28 mouse cellular contexts compared by ENCODE assay signal in the genomic region with DNA sequence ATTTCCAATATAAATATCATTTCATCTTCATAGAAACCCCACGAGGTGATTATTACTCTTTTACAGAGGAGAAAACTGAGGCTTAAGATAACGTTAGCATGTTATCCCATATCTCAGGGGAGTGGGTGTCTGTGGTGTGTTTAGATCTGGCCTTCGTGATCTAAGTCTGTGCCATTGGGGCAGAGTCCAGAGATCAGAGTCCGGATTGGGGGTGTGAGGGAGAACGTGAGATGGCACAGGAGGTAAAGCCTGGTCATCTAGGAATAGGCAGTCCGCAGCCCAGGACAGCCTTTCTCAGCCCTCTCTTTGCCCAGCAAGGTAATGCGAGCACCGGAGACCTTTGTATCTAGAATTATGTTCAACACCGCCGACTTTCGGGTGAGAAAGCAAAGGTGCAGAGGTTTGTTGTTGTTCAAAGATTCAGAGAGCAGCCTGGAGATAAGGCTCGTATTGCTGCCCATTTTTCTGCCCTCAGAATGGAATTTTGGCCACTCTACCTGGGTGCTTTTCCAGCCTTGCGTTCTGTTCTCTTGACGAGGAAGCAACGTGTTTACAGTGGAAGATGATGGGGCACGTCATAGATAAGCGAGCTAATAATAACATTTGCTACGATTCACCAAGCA. TPM values are rescaled to one million over a fixed set of nuclear protein-coding genes. Genes with fewer than 3 reads are reported as not detected.
DNase-seq lines count a peak whose midpoint lies in the region; ATAC-seq and TF ChIP-seq lines count a peak whose summit lies in the region.
"Had no signal": no experiment of that assay in that cellular context is flagged by ENCODE, and none has a peak within 500 bp of the region (broad histone marks: within the 10 kb centered on the region; RNA-seq: fewer than 3 reads in every experiment).

No protein-coding gene starts in this region.

- H3K36me3 ChIP-seq in heart, embryonic 14.5 days (ENCODE audit: control insufficient read depth, insufficient read depth, low read length): no peaks in the 10 kb centered on the region
- H3K36me3 ChIP-seq in liver, embryonic 13.5 days: no peaks in the 10 kb centered on the region
- no peaks in the 10 kb centered on the region for H3K36me3 ChIP-seq in stomach, postnatal 0 days (ENCODE audit: control insufficient read depth, insufficient read depth, low read length)
- H3K36me3 ChIP-seq: kidney, embryonic 15.5 days; limb, embryonic 13.5 days; midbrain, embryonic 15.5 days had no signal

- no peak for ATAC-seq in heart, embryonic 14.5 days (ENCODE audit: insufficient number of reproducible peaks, insufficient read depth, low FRiP score, low read depth)
- ATAC-seq in liver, embryonic 13.5 days (ENCODE audit: low read depth): peak; percentile 31; the same call in 1 of the 2 replicates
- ATAC-seq in stomach, postnatal 0 days (ENCODE audit: low FRiP score, low TSS enrichment): no peak
- no peak for ATAC-seq in erythroid progenitor cell, adult 5-6 weeks (replicated peaks; ENCODE audit: low FRiP score, poor library complexity, severe bottlenecking)
- ATAC-seq: lung, postnatal 0 days; midbrain, embryonic 15.5 days had no signal

- H3K27me3 ChIP-seq in heart, embryonic 14.5 days (ENCODE audit: control insufficient read depth, insufficient read depth, low read length): no peaks in the 10 kb centered on the region
- H3K27me3 ChIP-seq in liver, embryonic 13.5 days: no peaks in the 10 kb centered on the region
- no peaks in the 10 kb centered on the region for H3K27me3 ChIP-seq in stomach, postnatal 0 days (ENCODE audit: control insufficient read depth, insufficient read depth, low read length)
- H3K27me3 ChIP-seq in cerebellum, adult 2 months (ENCODE audit: control insufficient read depth, insufficient read depth, low read length): no peaks in the 10 kb centered on the region
- H3K27me3 ChIP-seq: kidney, embryonic 15.5 days; limb, embryonic 13.5 days; midbrain, embryonic 15.5 days had no signal

- TF ChIP-seq POLR2A in lung, adult 2 months (IDR thresholded peaks at IDR 0.05; ENCODE audit: borderline replicate concordance, extremely low read depth, low read depth, low read length): no peak
- no peak for TF ChIP-seq POLR2A in cerebellum, adult 2 months (IDR thresholded peaks at IDR 0.05; ENCODE audit: borderline replicate concordance, insufficient read depth, low read length)

- H3K9ac ChIP-seq in heart, embryonic 14.5 days (ENCODE audit: low read length): no peak overlapping the region
- H3K9ac ChIP-seq in liver, embryonic 13.5 days: no peak overlapping the region
- no peak overlapping the region for H3K9ac ChIP-seq in stomach, postnatal 0 days (ENCODE audit: low read length)
- H3K9ac ChIP-seq: kidney, embryonic 15.5 days; limb, embryonic 13.5 days; midbrain, embryonic 15.5 days had no signal

- no peak for TF ChIP-seq CTCF in lung, adult 2 months (IDR thresholded peaks at IDR 0.05; ENCODE audit: insufficient read depth, low read length)
- TF ChIP-seq CTCF in stomach, postnatal 0 days (IDR thresholded peaks at IDR 0.05; ENCODE audit: low read depth): no peak
- no peak for TF ChIP-seq CTCF in cerebellum, adult 2 months (IDR thresholded peaks at IDR 0.05; ENCODE audit: borderline replicate concordance, insufficient read depth, low read depth, low read length)

- no peak overlapping the region for H3K4me3 ChIP-seq in heart, embryonic 14.5 days (ENCODE audit: control insufficient read depth in 1 of 2, insufficient read depth in 1 of 2, low read depth in 1 of 2, low read length in 2 of 2)
- H3K4me3 ChIP-seq in lung, adult 2 months (replicated peaks; ENCODE audit: extremely low read depth, low read depth, low read length): no peak overlapping the region
- H3K4me3 ChIP-seq in liver, embryonic 13.5 days (replicated peaks): no peak overlapping the region
- H3K4me3 ChIP-seq in stomach, postnatal 0 days (ENCODE audit: low read depth, low read length): no peak overlapping the region
- H3K4me3 ChIP-seq in cerebellum, adult 2 months (replicated peaks; ENCODE audit: insufficient read depth, low read depth, low read length): no peak overlapping the region
- H3K4me3 ChIP-seq: heart, adult 2 months; kidney, embryonic 15.5 days; limb, embryonic 13.5 days; megakaryocyte, embryonic 14.5 days; midbrain, embryonic 15.5 days had no signal

- no peaks in the 10 kb centered on the region for H3K9me3 ChIP-seq in heart, embryonic 14.5 days (ENCODE audit: control insufficient read depth, low read length)
- no peaks in the 10 kb centered on the region for H3K9me3 ChIP-seq in liver, embryonic 13.5 days (replicated peaks)
- H3K9me3 ChIP-seq in stomach, postnatal 0 days (ENCODE audit: control insufficient read depth, low read length): no peaks in the 10 kb centered on the region
- H3K9me3 ChIP-seq: kidney, embryonic 15.5 days; limb, embryonic 13.5 days; megakaryocyte, embryonic 14.5 days; midbrain, embryonic 15.5 days had no signal

- 0 out of 2 replicates have a peak overlapping the region, but pooled peaks have one; percentile 11 for H3K4me2 ChIP-seq in heart, embryonic 14.5 days (ENCODE audit: low read length)
- 0 out of 2 replicates have a peak overlapping the region, but pooled peaks have one; percentile 12 for H3K4me2 ChIP-seq in liver, embryonic 13.5 days
- H3K4me2 ChIP-seq in stomach, postnatal 0 days (replicated peaks; ENCODE audit: low read depth): no peak overlapping the region
- H3K4me2 ChIP-seq: kidney, embryonic 15.5 days; limb, embryonic 13.5 days; midbrain, embryonic 15.5 days had no signal

- peaks cover 11 to 25% of the 10 kb centered on the region in 2 experiments for H3K4me1 ChIP-seq in heart, embryonic 14.5 days (ENCODE audit: control insufficient read depth in 2 of 2, insufficient read depth in 2 of 2, low read length in 2 of 2)
- H3K4me1 ChIP-seq in lung, adult 2 months (ENCODE audit: control insufficient read depth, insufficient read depth, low read length): peaks cover 4% of the 10 kb centered on the region; the same call in 1 of the 2 replicates
- H3K4me1 ChIP-seq in liver, embryonic 13.5 days (replicated peaks): no peaks in the 10 kb centered on the region
- H3K4me1 ChIP-seq in stomach, postnatal 0 days (replicated peaks; ENCODE audit: control insufficient read depth, insufficient read depth): no peaks in the 10 kb centered on the region
- no peaks in the 10 kb centered on the region for H3K4me1 ChIP-seq in cerebellum, adult 2 months (ENCODE audit: control insufficient read depth, insufficient read depth, low read length)
- H3K4me1 ChIP-seq: limb, embryonic 13.5 days; midbrain, embryonic 15.5 days had no signal

- WGBS in heart, embryonic 14.5 days: 61% methylated on average over 18 of the region's 18 CpGs
- WGBS in lung, adult 2 months: 50% methylated on average over 18 of the region's 18 CpGs
- 60% methylated on average over 18 of the region's 18 CpGs for WGBS in liver, embryonic 13.5 days (ENCODE audit: insufficient replicate concordance)
- WGBS in stomach, postnatal 0 days: 50% methylated on average over 18 of the region's 18 CpGs
- 85% methylated on average over 18 of the region's 18 CpGs for WGBS in cerebellum, adult 2 months

- H3K27ac ChIP-seq in heart, embryonic 14.5 days (replicated peaks in 1 of 2; ENCODE audit: control insufficient read depth in 1 of 2, insufficient read depth in 1 of 2, low read depth in 2 of 2, low read length in 2 of 2): no peak overlapping the region
- no peak overlapping the region for H3K27ac ChIP-seq in liver, embryonic 13.5 days
- no peak overlapping the region for H3K27ac ChIP-seq in stomach, postnatal 0 days (replicated peaks)
- H3K27ac ChIP-seq in cerebellum, adult 2 months (ENCODE audit: insufficient read depth, low read length): no peak overlapping the region
- H3K27ac ChIP-seq: heart, adult 2 months; limb, embryonic 13.5 days; midbrain, embryonic 15.5 days had no signal

- no peak for TF ChIP-seq EP300 in stomach, postnatal 0 days (optimal IDR thresholded peaks at IDR 0.05)

- intact Hi-C loops in heart, postnatal 14 days (cut with DNase I): no loop called here

- no peak for DNase-seq in heart, postnatal 14 days
- peak; percentile 27 for DNase-seq in lung, postnatal 36 days
- no peak for DNase-seq in lung, adult 2 months
- no peak for DNase-seq in liver, embryonic 13.5 days
- peak; percentile 11 for DNase-seq in stomach, postnatal 0 days (ENCODE audit: low spot score)
- DNase-seq in cerebellum, adult 2 months: no peak
- DNase-seq: B cell, adult 2 months; cerebellum, adult 18-20 months; cerebellum, postnatal 36 days; heart, adult 2 months; right cerebral cortex, postnatal 14 days; thymus, postnatal 25 days had no signal

RNA-seq across cellular contexts. Expression of a gene that starts 19.4 kb away (rescaled TPM):
- 13.6 and 13.7 TPM in 2 replicates for polyA plus RNA-seq in heart, embryonic 14.5 days (2014; fragmentation: Nextera tagmentation; extraction: Ambion mirVana)
- 1 to 10 TPM; 7.4 to 9.3 TPM for total RNA-seq in heart, postnatal 14 days (2021)
- polyA plus RNA-seq in lung, adult 2 months (2012; rRNA removed): 29.6 and 48.0 TPM in 2 replicates
- 4.6 TPM in 2 replicates for polyA plus RNA-seq in liver, embryonic 13.5 days (2015; fragmentation: Nextera tagmentation; extraction: Ambion mirVana)
- 15.5 and 17.1 TPM in 2 replicates for polyA plus RNA-seq in stomach, postnatal 0 days (2015; fragmentation: Nextera tagmentation; extraction: Ambion mirVana)
- total RNA-seq in erythroid progenitor cell, adult 5-6 weeks (2015; ENCODE audit: low replicate concordance): 2.2 and 10.5 TPM in 2 replicates
- 1.4 TPM in 1 of 2 replicates, not detected in the other for total RNA-seq in erythroid progenitor cell, adult 5-6 weeks (2017; ENCODE audit: low replicate concordance)
- 14.8 and 16.2 TPM in 2 replicates for polyA plus RNA-seq in cerebellum, adult 2 months (2012; rRNA removed)
- total RNA-seq: neutrophil, adult 5-6 weeks had no signal

RNA-seq across cellular contexts. Expression of a gene that starts 45.7 kb away (rescaled TPM):
- polyA plus RNA-seq in heart, embryonic 14.5 days (2014; fragmentation: Nextera tagmentation; extraction: Ambion mirVana): not detected in 2 replicates
- total RNA-seq in heart, postnatal 14 days (2021): not detected
- polyA plus RNA-seq in lung, adult 2 months (2012; rRNA removed): not detected in 2 replicates
- polyA plus RNA-seq in liver, embryonic 13.5 days (2015; fragmentation: Nextera tagmentation; extraction: Ambion mirVana): 14.7 and 16.8 TPM in 2 replicates
- polyA plus RNA-seq in stomach, postnatal 0 days (2015; fragmentation: Nextera tagmentation; extraction: Ambion mirVana): 0.28 and 0.74 TPM in 2 replicates
- not detected in 2 replicates for total RNA-seq in erythroid progenitor cell, adult 5-6 weeks (2015; ENCODE audit: low replicate concordance)
- total RNA-seq in erythroid progenitor cell, adult 5-6 weeks (2017; ENCODE audit: low replicate concordance): not detected in 2 replicates
- not detected in 2 replicates for polyA plus RNA-seq in cerebellum, adult 2 months (2012; rRNA removed)
- total RNA-seq: adrenal gland, adult 18-20 months; gastrocnemius, adult 18-20 months; heart, adult 2 months; layer of hippocampus, postnatal 14 days; neutrophil, adult 5-6 weeks had no signal
- polyA plus RNA-seq: forebrain, embryonic 11.5 days; heart, adult 2 months; hindbrain, embryonic 11.5 days; large intestine, adult 2 months; limb, embryonic 13.5 days; midbrain, embryonic 15.5 days had no signal

RNA-seq across cellular contexts. Expression of a gene that starts 49.8 kb away (rescaled TPM):
- polyA plus RNA-seq in heart, embryonic 14.5 days (2014; fragmentation: Nextera tagmentation; extraction: Ambion mirVana): not detected in 2 replicates
- total RNA-seq in heart, postnatal 14 days (2021): not detected
- not detected in 2 replicates for polyA plus RNA-seq in lung, adult 2 months (2012; rRNA removed)
- polyA plus RNA-seq in liver, embryonic 13.5 days (2015; fragmentation: Nextera tagmentation; extraction: Ambion mirVana): not detected in 2 replicates
- not detected in 2 replicates for polyA plus RNA-seq in stomach, postnatal 0 days (2015; fragmentation: Nextera tagmentation; extraction: Ambion mirVana)
- not detected in 2 replicates for total RNA-seq in erythroid progenitor cell, adult 5-6 weeks (2015; ENCODE audit: low replicate concordance)
- total RNA-seq in erythroid progenitor cell, adult 5-6 weeks (2017; ENCODE audit: low replicate concordance): not detected in 2 replicates
- 0.10 TPM in 1 of 2 replicates, not detected in the other for polyA plus RNA-seq in cerebellum, adult 2 months (2012; rRNA removed)
- total RNA-seq: adrenal gland, adult 18-20 months; adrenal gland, postnatal 4 days; gastrocnemius, adult 18-20 months; heart, adult 2 months; layer of hippocampus, postnatal 14 days had no signal
- polyA plus RNA-seq: forebrain, embryonic 11.5 days; heart, adult 2 months; kidney, embryonic 15.5 days; large intestine, adult 2 months; lung, postnatal 0 days; testis, adult 2 months had no signal

Comparison
In these comparisons a context has a peak if more than half of its experiments do, and no peak if none do; other contexts are left out.
1. DNase-seq: peak in lung, postnatal 36 days (single experiment) and stomach, postnatal 0 days (single experiment); none in heart, postnatal 14 days (0 of 2), lung, adult 2 months (single experiment), liver, embryonic 13.5 days (single experiment) and cerebellum, adult 2 months (0 of 2).